Mouse (Mus musculus) MEL (cell line): ENCODE measurements at regions not wholly inside any gene's neighbourhood (a gene's known extent, or its start where the extent isn't known, plus 50 kb on each side); places are given as distances from the start of the nearest gene placed in this dataset.

ENCODE experiments used
- DNase-seq: peaks from one replicate; pipeline ENCODE4 v3.0.0; 2011; ENCODE audit warnings: low read depth, low spot score
- H3K27ac ChIP-seq: 2 replicates; pipeline ENCODE4 v1.5.1; 2012; ENCODE audit warnings: low read depth, mild to moderate bottlenecking, control low read depth, low read length, moderate library complexity; ENCODE audit not compliant: control insufficient read depth
- H3K27me3 ChIP-seq, 2 experiments: fragments of 150-350 bp in 1 of 2; sonication (generic) in 1 of 2; 2 replicates each; pipeline ENCODE4 v1.6.1; 2012; ENCODE audit warnings: low read length in 2 of 2, mild to moderate bottlenecking in 2 of 2, improper control_type of control experiment in 1 of 2, moderate library complexity in 1 of 2; ENCODE audit not compliant: insufficient read depth in 2 of 2, control insufficient read depth in 1 of 2
- H3K36me3 ChIP-seq, 2 experiments: 2 replicates each; pipeline ENCODE4 v1.6.1; 2012 to 2014; ENCODE audit warnings: low read length in 2 of 2, improper control_type of control experiment in 1 of 2, inconsistent platforms in 1 of 2, mild to moderate bottlenecking in 1 of 2; ENCODE audit not compliant: insufficient read depth in 2 of 2, control insufficient read depth in 1 of 2
- H3K4me1 ChIP-seq, 2 experiments: fragments of 150-350 bp in 1 of 2; sonication (generic) in 1 of 2; 2 replicates each; pipeline ENCODE4 v1.6.1; 2012; ENCODE audit warnings: low read length in 2 of 2, improper control_type of control experiment in 1 of 2, mild to moderate bottlenecking in 1 of 2; ENCODE audit not compliant: insufficient read depth in 2 of 2, control insufficient read depth in 1 of 2
- H3K4me3 ChIP-seq, 2 experiments: fragments of 150-350 bp in 1 of 2; sonication (generic) in 1 of 2; 2 replicates each; pipeline ENCODE4 v1.5.1; 2012; ENCODE audit warnings: low read depth in 2 of 2, low read length in 2 of 2, mild to moderate bottlenecking in 2 of 2, moderate library complexity in 2 of 2, control low read depth in 1 of 2, improper control_type of control experiment in 1 of 2; ENCODE audit not compliant: control insufficient read depth in 1 of 2, insufficient read depth in 1 of 2
- H3K79me2 ChIP-seq: 2 replicates; pipeline ENCODE4 v1.6.1; 2012; ENCODE audit warnings: mild to moderate bottlenecking, low read length, moderate library complexity; ENCODE audit not compliant: control insufficient read depth, poor library complexity, insufficient read depth
- H3K9ac ChIP-seq: 2 replicates; pipeline ENCODE4 v1.6.1; 2012; ENCODE audit warnings: low read depth, mild to moderate bottlenecking, control low read depth, low read length, moderate library complexity; ENCODE audit not compliant: control insufficient read depth, poor library complexity, severe bottlenecking
- H3K9me3 ChIP-seq: fragments of 150-350 bp; sonication (generic); replicated peaks from 2 replicates; pipeline ENCODE4 v1.6.1; 2012; ENCODE audit warnings: mild to moderate bottlenecking, low read length, improper control_type of control experiment, moderate library complexity; ENCODE audit not compliant: insufficient read depth
- BHLHE40 ChIP-seq: IDR thresholded peaks from 2 replicates; pipeline ENCODE4 v1.6.1; 2012; ENCODE audit warnings: low read depth, mild to moderate bottlenecking, inconsistent platforms, low read length, improper control_type of control experiment, borderline replicate concordance
- CHD2 ChIP-seq: IDR thresholded peaks from 2 replicates; pipeline ENCODE4 v1.6.1; 2011; ENCODE audit warnings: low read length, improper control_type of control experiment
- ELF1 ChIP-seq: IDR thresholded peaks from 2 replicates; pipeline ENCODE4 v1.6.1; 2014; ENCODE audit warnings: low read depth, mild to moderate bottlenecking, inconsistent platforms, low read length, improper control_type of control experiment, moderate library complexity
- EP300 ChIP-seq, 2 experiments: IDR thresholded peaks; 2 replicates each; pipeline ENCODE4 v1.6.1; 2011; ENCODE audit warnings: improper control_type of control experiment in 2 of 2, low read length in 2 of 2, low read depth in 1 of 2, mild to moderate bottlenecking in 1 of 2
- GABPA ChIP-seq: IDR thresholded peaks from 2 replicates; pipeline ENCODE4 v1.6.1; 2012; ENCODE audit warnings: low read depth, mild to moderate bottlenecking, inconsistent platforms, low read length, improper control_type of control experiment, moderate library complexity
- GATA1 ChIP-seq: IDR thresholded peaks from 2 replicates; pipeline ENCODE4 v1.6.1; 2011; ENCODE audit warnings: low read depth, low read length, improper control_type of control experiment
- HCFC1 ChIP-seq: IDR thresholded peaks from 2 replicates; pipeline ENCODE4 v1.6.1; 2012; ENCODE audit warnings: low read depth, mild to moderate bottlenecking, inconsistent platforms, low read length, improper control_type of control experiment, moderate library complexity
- MAFK ChIP-seq: IDR thresholded peaks from 2 replicates; pipeline ENCODE4 v1.6.1; 2011; ENCODE audit warnings: low read depth, mild to moderate bottlenecking, low read length, improper control_type of control experiment, borderline replicate concordance
- MAX ChIP-seq: IDR thresholded peaks from 2 replicates; pipeline ENCODE4 v1.6.1; 2011; ENCODE audit warnings: low read length, improper control_type of control experiment
- MAZ ChIP-seq: IDR thresholded peaks from 2 replicates; pipeline ENCODE4 v1.6.1; 2012; ENCODE audit warnings: low read depth, mild to moderate bottlenecking, inconsistent platforms, low read length, improper control_type of control experiment
- MXI1 ChIP-seq: IDR thresholded peaks from 2 replicates; pipeline ENCODE4 v1.6.1; 2011; ENCODE audit warnings: mild to moderate bottlenecking, low read depth, low read length, improper control_type of control experiment
- MYB ChIP-seq: IDR thresholded peaks from 2 replicates; pipeline ENCODE4 v1.6.1; 2011; ENCODE audit warnings: mild to moderate bottlenecking, low read depth, low read length, improper control_type of control experiment
- MYC ChIP-seq: IDR thresholded peaks from 2 replicates; pipeline ENCODE4 v1.6.1; 2011; ENCODE audit warnings: low read depth, mild to moderate bottlenecking, low read length, improper control_type of control experiment, moderate library complexity
- NELFE ChIP-seq: IDR thresholded peaks from 2 replicates; pipeline ENCODE4 v1.6.1; 2011; ENCODE audit warnings: low read depth, low read length, improper control_type of control experiment
- NRF1 ChIP-seq: IDR thresholded peaks from 2 replicates; pipeline ENCODE4 v1.6.1; 2014; ENCODE audit warnings: low read depth, mild to moderate bottlenecking, inconsistent platforms, low read length, improper control_type of control experiment, moderate library complexity; ENCODE audit not compliant: poor library complexity, insufficient read depth, severe bottlenecking
- POLR2AphosphoS2 ChIP-seq: IDR thresholded peaks from 2 replicates; pipeline ENCODE4 v1.6.1; 2011; ENCODE audit warnings: low read length, improper control_type of control experiment
- POLR2AphosphoS5 ChIP-seq: IDR thresholded peaks from 2 replicates; pipeline ENCODE4 v1.6.1; 2012; ENCODE audit warnings: low read depth, borderline replicate concordance, mild to moderate bottlenecking, inconsistent platforms, low read length, moderate library complexity, mixed read lengths
- RAD21 ChIP-seq: IDR thresholded peaks from 2 replicates; pipeline ENCODE4 v1.6.1; 2011; ENCODE audit warnings: mild to moderate bottlenecking, low read depth, low read length, improper control_type of control experiment
- RCOR1 ChIP-seq: IDR thresholded peaks from 2 replicates; pipeline ENCODE4 v1.6.1; 2012; ENCODE audit warnings: low read depth, mild to moderate bottlenecking, inconsistent platforms, low read length, improper control_type of control experiment
- SIN3A ChIP-seq: IDR thresholded peaks from 2 replicates; pipeline ENCODE4 v1.6.1; 2012; ENCODE audit warnings: low read length, improper control_type of control experiment, inconsistent platforms
- TAL1 ChIP-seq: IDR thresholded peaks from 2 replicates; pipeline ENCODE4 v1.6.1; 2012; ENCODE audit warnings: mild to moderate bottlenecking, inconsistent platforms, low read length, moderate library complexity, mixed read lengths
- TBP ChIP-seq: IDR thresholded peaks from 2 replicates; pipeline ENCODE4 v1.8.0; 2011; ENCODE audit warnings: low read depth, low read length, improper control_type of control experiment
- TCF12 ChIP-seq: IDR thresholded peaks from 2 replicates; pipeline ENCODE4 v1.6.1; 2014; ENCODE audit warnings: low read depth, mild to moderate bottlenecking, inconsistent platforms, low read length, improper control_type of control experiment, moderate library complexity
- UBTF ChIP-seq: IDR thresholded peaks from 2 replicates; pipeline ENCODE4 v1.6.1; 2012; ENCODE audit warnings: low read depth, mild to moderate bottlenecking, inconsistent platforms, low read length, improper control_type of control experiment, moderate library complexity, borderline replicate concordance; ENCODE audit not compliant: insufficient read depth
- USF1 ChIP-seq: IDR thresholded peaks from 2 replicates; pipeline ENCODE4 v1.6.1; 2014; ENCODE audit warnings: low read depth, mild to moderate bottlenecking, inconsistent platforms, low read length, improper control_type of control experiment, moderate library complexity
- ZKSCAN1 ChIP-seq: IDR thresholded peaks from 2 replicates; pipeline ENCODE4 v1.6.1; 2012; ENCODE audit warnings: low read depth, mild to moderate bottlenecking, inconsistent platforms, low read length, improper control_type of control experiment, moderate library complexity
- ZMIZ1 ChIP-seq: IDR thresholded peaks from 2 replicates; pipeline ENCODE4 v1.6.1; 2012; ENCODE audit warnings: low read depth, mild to moderate bottlenecking, inconsistent platforms, low read length, improper control_type of control experiment, moderate library complexity

DNA sequence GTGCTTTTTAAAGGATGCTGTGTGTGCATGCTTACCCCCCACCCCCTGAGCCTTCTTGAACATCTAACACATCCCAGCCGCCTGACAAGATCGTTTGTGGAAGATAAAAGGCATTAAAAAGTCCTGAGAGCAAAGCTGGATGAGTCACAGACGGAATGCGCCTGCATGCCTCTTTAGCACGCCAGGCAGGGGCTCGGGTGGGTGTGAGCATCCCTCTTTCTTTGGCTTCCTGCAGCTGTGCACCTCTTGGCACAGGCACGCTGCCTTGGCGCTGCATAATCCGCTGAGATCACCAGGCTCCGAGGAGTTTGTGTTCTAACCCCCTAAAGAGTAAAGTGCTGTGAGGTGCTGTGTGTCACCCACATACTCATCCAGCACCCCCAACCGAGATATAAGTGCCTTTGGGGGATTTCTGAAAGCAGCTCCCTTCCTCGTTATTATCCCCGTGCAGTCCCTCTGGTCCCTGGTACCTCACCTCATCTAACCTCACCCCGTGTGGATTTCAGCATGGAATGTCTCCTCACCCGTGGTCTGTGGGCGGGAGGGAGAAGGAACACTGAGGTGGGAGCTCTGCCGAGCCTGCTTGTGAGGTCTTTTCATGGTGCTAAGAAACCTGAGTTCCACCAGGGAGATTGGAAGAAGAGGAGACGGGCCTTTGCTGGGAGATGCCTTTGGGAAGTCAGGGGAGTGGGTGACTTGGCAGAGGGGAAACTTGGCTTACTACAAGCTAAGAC lies 117.8 kb upstream of the Topaz1 start:
- DNase-seq: no peak
- Histone ChIP-seq H3K79me2 (no peaks in the 10 kb centered on the region), H3K27me3 (no peaks in the 10 kb centered on the region), H3K4me3 (no peak overlapping the region), H3K27ac (no peak overlapping the region), H3K4me1 (no peaks in the 10 kb centered on the region), H3K9ac (no peak overlapping the region), H3K9me3 (no peaks in the 10 kb centered on the region)
- TF ChIP-seq CHD2: no peak
- TF ChIP-seq UBTF: no peak
- TF ChIP-seq MXI1: no peak
- TF ChIP-seq NELFE: no peak
- no peak for TF ChIP-seq ZKSCAN1
- TF ChIP-seq HCFC1: no peak
- TF ChIP-seq RAD21: no peak
- TF ChIP-seq MAFK: no peak
- TF ChIP-seq MAX: no peak
- TF ChIP-seq TBP: no peak
- no peak for TF ChIP-seq BHLHE40
- TF ChIP-seq MAZ: no peak
- TF ChIP-seq, all 39 proteins: peak for 0
- no peaks in the 10 kb centered on the region for H3K36me3 ChIP-seq

DNA sequence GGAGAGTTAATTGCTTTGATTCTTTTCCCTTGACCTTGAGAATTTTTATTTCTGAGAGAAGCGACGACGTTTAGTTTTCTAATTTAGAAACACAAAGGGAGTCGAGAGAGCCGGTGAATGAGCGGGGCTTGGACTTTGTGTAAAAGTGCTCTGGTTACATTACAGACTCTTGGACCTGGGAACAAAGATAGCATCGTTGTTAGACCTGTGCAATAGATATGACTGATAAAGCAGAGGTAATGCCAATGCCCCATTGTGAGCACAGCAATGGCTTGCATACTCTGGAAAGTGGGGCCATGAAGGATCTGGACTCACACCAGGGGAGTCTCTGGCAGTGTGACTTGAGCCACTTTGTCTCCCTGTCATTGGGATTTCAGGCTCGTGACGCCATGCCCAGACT lies 115.4 kb upstream of the Topaz1 start:
- no peak overlapping the region for H3K9ac ChIP-seq
- H3K27ac ChIP-seq: no peak overlapping the region
- H3K36me3 ChIP-seq: no peaks in the 10 kb centered on the region
- no peaks in the 10 kb centered on the region for H3K9me3 ChIP-seq
- H3K4me1 ChIP-seq: no peaks in the 10 kb centered on the region
- no peaks in the 10 kb centered on the region for H3K27me3 ChIP-seq
- TF ChIP-seq MYC (no peak), SIN3A (no peak), MAZ (no peak), MYB (no peak), MXI1 (no peak), HCFC1 (no peak), ZMIZ1 (no peak), GABPA (no peak), TCF12 (no peak), GATA1 (no peak), EP300 (IDR thresholded peaks at IDR 0.05; ENCODE audit: low read depth in 1 of 2, low read length in 2 of 2) (no peak), POLR2AphosphoS2 (no peak), UBTF (no peak), NRF1 (no peak), TAL1 (no peak), ELF1 (no peak), POLR2AphosphoS5 (no peak), RCOR1 (no peak), USF1 (no peak), MAFK (no peak)
- no peak overlapping the region for H3K4me3 ChIP-seq
- H3K79me2 ChIP-seq: no peaks in the 10 kb centered on the region
- no peak for DNase-seq
